8 mouse cellular contexts compared by ENCODE assay signal in genomic region chr5:144015312-144015650, GRCm38 (mm10). TPM values are rescaled to one million over a fixed set of nuclear protein-coding genes. Genes with fewer than 3 reads are reported as not detected.
A peak's percentile ranks its signal among the peaks of the same experiment; 100 is the strongest.
DNase-seq lines count a peak whose midpoint lies in the region; ATAC-seq and TF ChIP-seq lines count a peak whose summit lies in the region.

No protein-coding gene starts in this region.

- H3K36me3 ChIP-seq in heart, embryonic 12.5 days, result peaks cover 21% of the 10 kb centered on the region
- no peaks in the 10 kb centered on the region for H3K36me3 ChIP-seq in heart, adult 2 months (ENCODE audit: control insufficient read depth, insufficient read depth, low read length)
- H3K36me3 ChIP-seq in hindbrain, embryonic 15.5 days, result peaks cover 19% of the 10 kb centered on the region
- H3K36me3 ChIP-seq in midbrain, embryonic 13.5 days, result peaks cover 23% of the 10 kb centered on the region

- no peak overlapping the region for H3K9ac ChIP-seq in heart, embryonic 12.5 days
- H3K9ac ChIP-seq in heart, adult 2 months (ENCODE audit: low read depth, low read length), result no peak overlapping the region
- no peak overlapping the region for H3K9ac ChIP-seq in hindbrain, embryonic 15.5 days
- no peak overlapping the region for H3K9ac ChIP-seq in midbrain, embryonic 13.5 days (replicated peaks)

- TF ChIP-seq POLR2A in heart, adult 2 months (IDR thresholded peaks at IDR 0.05; ENCODE audit: insufficient read depth, low read depth, low read length), result no peak

- peak overlapping the region; percentile 60 for H3K4me2 ChIP-seq in heart, embryonic 12.5 days
- H3K4me2 ChIP-seq in hindbrain, embryonic 15.5 days, result peak overlapping the region; percentile 62
- peak overlapping the region; percentile 61 for H3K4me2 ChIP-seq in midbrain, embryonic 13.5 days (replicated peaks)

- ATAC-seq in heart, embryonic 12.5 days (ENCODE audit: insufficient number of reproducible peaks, low FRiP score), result no peak
- ATAC-seq in hindbrain, embryonic 15.5 days (ENCODE audit: low FRiP score, low read depth), result no peak
- peak; percentile 66 for ATAC-seq in midbrain, embryonic 13.5 days

- peaks cover 3% of the 10 kb centered on the region; the same call in 1 of the 2 replicates for H3K4me1 ChIP-seq in heart, embryonic 12.5 days (replicated peaks)
- no peaks in the 10 kb centered on the region; the same call in 1 of the 2 replicates for H3K4me1 ChIP-seq in heart, adult 2 months (ENCODE audit: control insufficient read depth, insufficient read depth, low read length)
- H3K4me1 ChIP-seq in brown adipose tissue, adult 24 weeks (ENCODE audit: control insufficient read depth, insufficient read depth, insufficient read length, low read length), result peaks cover 3% of the 10 kb centered on the region
- peaks cover 5% of the 10 kb centered on the region for H3K4me1 ChIP-seq in hindbrain, embryonic 15.5 days (replicated peaks)
- peaks cover 9% of the 10 kb centered on the region for H3K4me1 ChIP-seq in midbrain, embryonic 13.5 days (replicated peaks)

- H3K4me3 ChIP-seq in heart, embryonic 12.5 days, result peak overlapping the region; percentile 98; the same call in 1 of the 2 replicates
- no peak overlapping the region for H3K4me3 ChIP-seq in heart, adult 2 months
- peak overlapping the region; percentile 65 for H3K4me3 ChIP-seq in brown adipose tissue, adult 24 weeks (ENCODE audit: insufficient read depth, low read depth, low read length)
- H3K4me3 ChIP-seq in hindbrain, embryonic 15.5 days, result peak overlapping the region; percentile 79
- peak overlapping the region; percentile 78 for H3K4me3 ChIP-seq in midbrain, embryonic 13.5 days (replicated peaks)

- no peaks in the 10 kb centered on the region for H3K9me3 ChIP-seq in heart, embryonic 12.5 days (replicated peaks)
- H3K9me3 ChIP-seq in hindbrain, embryonic 15.5 days, result no peaks in the 10 kb centered on the region
- H3K9me3 ChIP-seq in midbrain, embryonic 13.5 days, result no peaks in the 10 kb centered on the region

- no peaks in the 10 kb centered on the region for H3K79me2 ChIP-seq in heart, adult 2 months (replicated peaks; ENCODE audit: control insufficient read depth, insufficient read depth, low read length)

- no peak overlapping the region for H3K27ac ChIP-seq in heart, embryonic 12.5 days (ENCODE audit: poor library complexity, severe bottlenecking)
- no peak overlapping the region for H3K27ac ChIP-seq in heart, adult 2 months
- 0 out of 2 replicates have a peak overlapping the region, but pooled peaks have one; percentile 44 for H3K27ac ChIP-seq in brown adipose tissue, adult 24 weeks (replicated peaks; ENCODE audit: low read depth, low read length)
- no peak overlapping the region for H3K27ac ChIP-seq in hindbrain, embryonic 15.5 days (replicated peaks)
- no peak overlapping the region for H3K27ac ChIP-seq in midbrain, embryonic 13.5 days

- no peak for TF ChIP-seq EP300 in heart, adult 2 months (IDR thresholded peaks at IDR 0.05; ENCODE audit: insufficient read depth, low read depth, low read length)

- no peak for DNase-seq in heart, adult 2 months
- no peak for DNase-seq in gastrocnemius, adult 8-10 months (ENCODE audit: low spot score in 2 of 2)
- no peak for DNase-seq in right cerebral cortex, adult 18-20 months
- no peak for DNase-seq in gastrocnemius, postnatal 14 days

- intact Hi-C loops in heart, adult 2 months (cut with DNase I), result no loop called here
- intact Hi-C loops in gastrocnemius, postnatal 14 days (cut with DNase I; ENCODE audit: low total_unique reads), result no loop called here

- H3K27me3 ChIP-seq in heart, embryonic 12.5 days (replicated peaks), result no peaks in the 10 kb centered on the region
- no peaks in the 10 kb centered on the region for H3K27me3 ChIP-seq in heart, adult 2 months (ENCODE audit: control insufficient read depth, insufficient read depth, low read length)
- no peaks in the 10 kb centered on the region for H3K27me3 ChIP-seq in hindbrain, embryonic 15.5 days
- H3K27me3 ChIP-seq in midbrain, embryonic 13.5 days, result no peaks in the 10 kb centered on the region

- 70% methylated on average over 3 of the region's 3 CpGs for WGBS in heart, embryonic 12.5 days
- WGBS in heart, adult 2 months, result 76% methylated on average over 3 of the region's 3 CpGs
- WGBS in hindbrain, embryonic 15.5 days, result 79% methylated on average over 3 of the region's 3 CpGs
- 76% methylated on average over 3 of the region's 3 CpGs for WGBS in midbrain, embryonic 13.5 days

- TF ChIP-seq CTCF in heart, adult 2 months (IDR thresholded peaks at IDR 0.05), result no peak

RNA-seq across cellular contexts. Expression of gene Ccz1, which starts 0.6 kb away (rescaled TPM):
- 59.1 and 59.3 TPM in 2 replicates for polyA plus RNA-seq in heart, embryonic 12.5 days (2016; fragmentation: Nextera tagmentation; extraction: Ambion mirVana)
- 10 to 100 TPM; 25.0 to 29.6 TPM for total RNA-seq in heart, adult 2 months (2021)
- 9.3 and 16.7 TPM in 2 replicates for polyA plus RNA-seq in heart, adult 2 months (2012; rRNA removed)
- 44.3 and 48.2 TPM in 2 replicates for polyA plus RNA-seq in brown adipose tissue, adult 24 weeks (2012; ENCODE audit: insufficient read depth, insufficient read length, missing spikeins)
- polyA plus RNA-seq in hindbrain, embryonic 15.5 days (2015; fragmentation: Nextera tagmentation; extraction: Ambion mirVana), result 71.7 and 78.1 TPM in 2 replicates
- 94.6 and 95.6 TPM in 2 replicates for polyA plus RNA-seq in midbrain, embryonic 13.5 days (2015; fragmentation: Nextera tagmentation; extraction: Ambion mirVana)
- 10 to 100 TPM; 43.3 to 56.5 (median 44.4) TPM for total RNA-seq in gastrocnemius, adult 8-10 months (2022)
- total RNA-seq in gastrocnemius, postnatal 14 days (2021), result 10 to 100 TPM; 28.2 to 30.0 TPM

RNA-seq across cellular contexts. Expression of gene Ocm, which starts 11.2 kb away (rescaled TPM):
- not detected in 2 replicates for polyA plus RNA-seq in heart, embryonic 12.5 days (2016; fragmentation: Nextera tagmentation; extraction: Ambion mirVana)
- not detected for total RNA-seq in heart, adult 2 months (2021)
- polyA plus RNA-seq in heart, adult 2 months (2012; rRNA removed), result not detected in 2 replicates
- polyA plus RNA-seq in brown adipose tissue, adult 24 weeks (2012; ENCODE audit: insufficient read depth, insufficient read length, missing spikeins), result not detected in 2 replicates
- polyA plus RNA-seq in hindbrain, embryonic 15.5 days (2015; fragmentation: Nextera tagmentation; extraction: Ambion mirVana), result 0.43 TPM in 1 of 2 replicates, not detected in the other
- polyA plus RNA-seq in midbrain, embryonic 13.5 days (2015; fragmentation: Nextera tagmentation; extraction: Ambion mirVana), result not detected in 2 replicates
- total RNA-seq in gastrocnemius, adult 8-10 months (2022), result not detected
- total RNA-seq in gastrocnemius, postnatal 14 days (2021), result not detected
